Mouse (Mus musculus) G1E (cell line): ENCODE measurements around the gene Gm11273.

Experiments used
- CTCF ChIP-seq: IDR thresholded peaks from 2 replicates; pipeline ENCODE4 v1.5.1; 2012; ENCODE audit warnings: low read depth, low read length, inconsistent platforms, mixed read lengths
- GATA1 ChIP-seq: IDR thresholded peaks from 2 replicates; pipeline ENCODE4 v1.6.1; 2012; ENCODE audit warnings: borderline replicate concordance, low read length, inconsistent platforms, mixed read lengths
- POLR2AphosphoS5 ChIP-seq: IDR thresholded peaks from 2 replicates; pipeline ENCODE4 v1.6.1; 2012; ENCODE audit warnings: low read depth, low read length, inconsistent platforms; ENCODE audit not compliant: insufficient replicate concordance
- TAL1 ChIP-seq: conservative IDR thresholded peaks from 2 replicates; pipeline ENCODE4 v1.6.1; 2012; ENCODE audit warnings: low read depth, low read length, inconsistent platforms, mixed read lengths

GRCm38 (mm10) chr13:21472427-21472826 lies 28.8 kb downstream of the Gm11273 start:
- TF ChIP-seq CTCF (no peak), TAL1 (no peak), GATA1 (no peak), POLR2AphosphoS5 (no peak)
